Mouse (Mus musculus) olfactory bulb, adult 2 months (tissue): ENCODE data around the gene Svop.

ENCODE experiments used
- CTCF ChIP-seq: fragments of 200-500 bp; IDR thresholded peaks from 2 replicates; pipeline ENCODE4 v1.5.1; 2012; ENCODE audit warnings: low read depth, mild to moderate bottlenecking, low read length, moderate library complexity; ENCODE audit not compliant: insufficient read depth
- POLR2A ChIP-seq: fragments of 200-500 bp; IDR thresholded peaks from 2 replicates; pipeline ENCODE4 v1.6.1; 2012; ENCODE audit warnings: mild to moderate bottlenecking, low read depth, low read length, moderate library complexity; ENCODE audit not compliant: insufficient read depth

DNA sequence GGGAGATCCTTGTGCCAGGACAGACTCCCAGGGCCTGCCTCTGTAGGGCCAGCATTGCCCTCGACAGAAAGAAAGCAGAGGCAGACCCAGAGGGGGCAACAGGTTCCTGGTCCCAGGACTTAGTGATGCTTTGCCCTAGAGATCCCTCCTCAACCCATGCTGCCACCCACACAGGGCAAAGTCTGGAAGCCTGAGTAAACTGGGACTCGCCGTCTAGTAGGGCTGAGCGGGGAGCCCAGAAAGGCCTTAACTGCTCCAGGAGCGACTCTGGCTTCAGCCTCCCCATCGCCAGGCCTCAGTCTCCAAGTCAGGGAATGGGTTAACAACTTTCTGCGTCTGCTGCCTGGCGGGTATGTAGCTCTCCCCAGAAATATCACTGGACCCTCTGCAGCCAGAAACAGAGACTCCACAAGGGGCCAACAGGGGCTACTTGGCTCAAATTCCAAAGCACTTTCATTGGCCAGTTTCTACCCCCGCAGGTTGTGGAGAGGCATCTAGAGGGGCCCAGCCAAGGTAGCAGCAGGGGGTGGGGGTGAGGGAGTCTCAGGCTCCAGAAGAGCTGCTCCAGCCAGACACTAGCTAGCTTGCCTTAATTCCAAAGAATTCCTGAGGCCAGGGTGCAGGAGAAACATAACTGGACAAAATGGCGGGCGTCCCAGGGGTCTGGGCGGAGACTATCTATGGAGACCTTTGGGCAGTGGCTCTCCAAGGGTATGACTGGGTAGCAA lies 64.0 kb downstream of the Svop start:
- TF ChIP-seq CTCF, result no peak
- no peak for TF ChIP-seq POLR2A
